Mouse (Mus musculus) intestine, embryonic 15.5 days (tissue): Measurements from ENCODE around the gene Tkfc. TPM values are rescaled to one million over a fixed set of nuclear protein-coding genes. Genes with fewer than 3 reads are reported as not detected.
A peak's percentile ranks its signal among the peaks of the same experiment; 100 is the strongest.

Source experiments
- ATAC-seq: fragments of 200-750 bp; cut with Nextera tagmentation; 2 replicates; pipeline ENCODE4 v1.8.0; 2017; ENCODE audit warnings: moderate TSS enrichment, moderate library complexity
- H3K27ac ChIP-seq: fragments of 300-500 bp; sonication (generic); 2 replicates; pipeline ENCODE4 v1.5.1; 2015; ENCODE audit warnings: mild to moderate bottlenecking, inconsistent platforms
- H3K27me3 ChIP-seq: fragments of 300-500 bp; sonication (generic); replicated peaks from 2 replicates; pipeline ENCODE4 v1.6.1; 2015; ENCODE audit warnings: inconsistent platforms
- H3K36me3 ChIP-seq: fragments of 300-500 bp; sonication (generic); 2 replicates; pipeline ENCODE4 v1.6.1; 2015; ENCODE audit warnings: inconsistent platforms
- H3K4me1 ChIP-seq: fragments of 300-500 bp; sonication (generic); replicated peaks from 2 replicates; pipeline ENCODE4 v1.6.1; 2015; ENCODE audit warnings: inconsistent platforms
- H3K4me2 ChIP-seq: fragments of 300-500 bp; sonication (generic); replicated peaks from 2 replicates; pipeline ENCODE4 v1.6.1; 2015; ENCODE audit warnings: mild to moderate bottlenecking, inconsistent platforms
- H3K4me3 ChIP-seq: fragments of 300-500 bp; sonication (generic); replicated peaks from 2 replicates; pipeline ENCODE4 v1.5.1; 2015; ENCODE audit warnings: inconsistent platforms
- H3K9ac ChIP-seq: fragments of 300-500 bp; sonication (generic); 2 replicates; pipeline ENCODE4 v1.6.1; 2015; ENCODE audit warnings: inconsistent platforms
- H3K9me3 ChIP-seq: fragments of 300-500 bp; sonication (generic); 2 replicates; pipeline ENCODE4 v1.6.1; 2016; ENCODE audit warnings: inconsistent platforms
- WGBS: fragments of 180-500 bp; shearing (Covaris S2); methylation state at CpG from one replicate; pipeline ENCODE4 v1.1.7; 2015; 5-methylcytosine and 5-hydroxymethylcytosine counted together
- polyA plus RNA-seq: library from polyadenylated mRNA; unstranded; fragments of >200 nt; fragmentation: Nextera tagmentation; extraction: Ambion mirVana; gene quantifications from 2 replicates; pipeline ENCODE4 v1.2.1, GENCODE M21; 2015

The Tkfc gene
- polyA plus RNA-seq, 1 experiment from 2014 or later: 36.3 TPM

DNA sequence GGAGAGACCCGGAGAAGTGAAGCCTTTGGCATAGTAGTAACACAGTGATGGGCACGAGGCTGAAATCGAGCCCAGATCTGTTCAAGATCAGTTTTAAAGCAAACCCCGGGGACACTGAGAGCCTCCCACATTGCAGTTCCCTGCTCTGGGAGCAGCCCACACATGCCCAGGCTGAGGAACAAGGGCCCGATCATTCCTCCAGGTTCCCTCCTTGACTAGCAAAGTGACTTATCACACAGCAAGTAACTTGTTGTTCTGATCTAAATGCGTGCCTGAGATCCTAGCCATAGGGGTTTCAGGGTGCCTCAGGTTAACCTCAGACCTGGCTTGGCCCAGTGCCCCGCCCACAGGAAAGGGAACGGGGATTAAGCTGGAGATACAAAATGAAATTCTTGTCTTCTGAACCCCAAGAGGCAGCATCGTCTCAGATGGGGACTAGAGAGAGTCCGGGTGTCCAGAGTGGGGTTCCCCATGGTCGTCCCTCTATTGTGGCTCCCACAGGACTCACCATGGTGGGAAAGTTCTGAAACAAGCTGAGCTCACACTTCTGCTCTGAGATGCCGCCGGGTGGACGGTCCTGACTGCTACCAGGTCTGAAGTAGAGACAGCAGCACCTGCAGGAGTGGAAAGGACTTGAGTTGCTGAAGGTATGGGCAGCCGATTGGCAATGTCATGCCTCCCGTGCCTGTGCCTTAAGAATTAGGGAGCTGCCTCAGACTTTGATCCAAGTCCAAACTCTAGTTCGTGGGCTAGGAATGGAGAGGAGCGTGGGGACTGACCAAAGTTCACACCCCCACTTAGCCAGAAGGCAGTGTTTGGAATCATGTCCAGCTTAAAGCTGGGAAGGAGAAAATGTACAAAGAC lies 1.6 kb downstream of the Tkfc start:
- Histone ChIP-seq H3K4me3 (peak overlapping the region; percentile 99), H3K27me3 (no peaks in the 10 kb centered on the region), H3K27ac (peak overlapping the region; percentile 93), H3K9me3 (no peaks in the 10 kb centered on the region), H3K36me3 (peaks cover 13% of the 10 kb centered on the region), H3K9ac (peak overlapping the region; percentile 63; the same call in 1 of the 2 replicates), H3K4me2 (peak overlapping the region; percentile 73), H3K4me1 (peaks cover 26% of the 10 kb centered on the region)
- no peak; the same call in 1 of the 2 replicates for ATAC-seq
- WGBS: 76% methylated on average over 18 of the region's 18 CpGs

DNA sequence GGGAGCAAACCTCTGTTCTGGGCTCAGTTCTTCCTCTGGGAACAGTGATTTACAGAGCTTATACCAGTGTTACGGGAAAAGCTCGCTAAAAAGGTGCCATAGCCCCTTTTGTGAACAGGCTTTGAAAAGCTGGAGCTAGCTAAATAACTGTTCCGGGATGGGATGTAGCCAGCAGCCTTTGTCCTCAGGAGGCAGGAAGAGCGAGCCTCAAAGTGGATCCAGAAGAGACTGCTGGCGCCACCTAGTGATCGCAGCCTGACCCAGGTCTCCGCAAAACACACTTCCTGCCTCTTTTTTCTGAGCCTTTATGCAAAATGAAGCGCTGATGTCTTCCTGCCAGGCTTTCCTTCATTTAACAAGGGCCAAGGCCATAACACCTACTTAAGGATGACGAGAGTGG lies 2.7 kb downstream of the Tkfc start:
- Histone ChIP-seq H3K27ac (peak overlapping the region; percentile 89), H3K4me2 (peak overlapping the region; percentile 73), H3K9me3 (no peaks in the 10 kb centered on the region), H3K27me3 (no peaks in the 10 kb centered on the region), H3K36me3 (0 out of 2 replicates have a peak, but pooled peaks cover 8% of the 10 kb centered on the region), H3K4me1 (peaks cover 26% of the 10 kb centered on the region), H3K4me3 (peak overlapping the region; percentile 28), H3K9ac (peak overlapping the region; percentile 44)
- peak; percentile 65 for ATAC-seq
- 3% methylated on average over 9 of the region's 9 CpGs for WGBS

DNA sequence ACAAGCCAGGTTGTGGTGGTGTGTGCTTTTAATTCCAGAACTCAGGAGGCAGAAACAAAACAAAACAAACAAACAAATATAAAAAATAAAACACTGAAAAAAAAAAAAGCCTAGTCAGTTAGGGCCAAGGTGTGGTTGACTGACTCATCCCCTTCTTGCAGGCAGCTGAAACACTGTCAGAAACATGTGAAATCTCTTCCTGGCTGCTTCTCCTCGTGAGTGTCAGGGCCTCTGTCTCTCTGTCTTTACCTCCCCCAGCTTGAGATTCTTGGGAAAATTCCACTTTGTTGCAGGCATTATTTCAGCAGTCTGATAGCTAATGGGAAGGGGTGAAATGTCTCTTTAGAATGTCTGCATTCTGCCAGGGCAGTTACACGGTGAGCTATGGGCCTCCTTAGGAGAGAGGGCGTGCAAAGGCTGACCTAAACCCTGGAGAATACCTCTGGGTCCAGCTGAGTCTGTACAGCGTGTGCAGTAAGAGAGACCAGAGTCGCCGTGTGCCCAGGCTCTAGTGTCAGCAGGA lies 3.1 kb downstream of the Tkfc start:
- H3K4me3 ChIP-seq: peak overlapping the region; percentile 28
- H3K27ac ChIP-seq: peak overlapping the region; percentile 89
- WGBS: 9% methylated on average over 6 of the region's 6 CpGs
- 0 out of 2 replicates have a peak, but pooled peaks cover 6% of the 10 kb centered on the region for H3K36me3 ChIP-seq
- no peaks in the 10 kb centered on the region for H3K9me3 ChIP-seq
- H3K4me2 ChIP-seq: peak overlapping the region; percentile 73
- no peaks in the 10 kb centered on the region for H3K27me3 ChIP-seq
- H3K9ac ChIP-seq: peak overlapping the region; percentile 44
- H3K4me1 ChIP-seq: peaks cover 26% of the 10 kb centered on the region
- ATAC-seq: peak; percentile 24; the same call in 1 of the 2 replicates

DNA sequence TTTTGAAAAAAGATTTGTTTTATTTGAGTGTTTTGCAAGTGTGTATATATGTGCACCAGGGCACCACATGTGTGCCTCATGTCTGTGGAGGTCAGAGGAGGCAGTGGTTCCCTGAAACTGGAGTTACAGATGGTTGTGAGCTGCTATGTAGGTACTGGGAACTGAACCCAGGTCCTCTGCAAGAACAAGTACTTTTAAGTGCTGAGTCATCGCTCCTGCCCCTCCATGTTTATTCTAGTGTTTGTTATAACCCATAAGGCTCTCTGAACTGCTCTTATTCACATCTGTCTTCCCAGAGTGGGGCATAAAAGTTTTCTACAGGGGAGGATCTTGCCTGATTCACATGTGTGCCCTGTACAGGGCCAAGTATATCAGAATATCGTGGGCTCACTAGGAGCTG lies 5.8 kb downstream of the Tkfc start:
- no peaks in the 10 kb centered on the region for H3K27me3 ChIP-seq
- H3K9me3 ChIP-seq: no peaks in the 10 kb centered on the region
- no peak overlapping the region for H3K4me3 ChIP-seq
- 86% methylated on average over 2 of the region's 2 CpGs for WGBS
- H3K9ac ChIP-seq: no peak overlapping the region
- H3K27ac ChIP-seq: no peak overlapping the region
- no peak overlapping the region for H3K4me2 ChIP-seq
- peaks cover 15% of the 10 kb centered on the region; the same call in 1 of the 2 replicates for H3K36me3 ChIP-seq
- H3K4me1 ChIP-seq: peaks cover 14% of the 10 kb centered on the region
- no peak for ATAC-seq

DNA sequence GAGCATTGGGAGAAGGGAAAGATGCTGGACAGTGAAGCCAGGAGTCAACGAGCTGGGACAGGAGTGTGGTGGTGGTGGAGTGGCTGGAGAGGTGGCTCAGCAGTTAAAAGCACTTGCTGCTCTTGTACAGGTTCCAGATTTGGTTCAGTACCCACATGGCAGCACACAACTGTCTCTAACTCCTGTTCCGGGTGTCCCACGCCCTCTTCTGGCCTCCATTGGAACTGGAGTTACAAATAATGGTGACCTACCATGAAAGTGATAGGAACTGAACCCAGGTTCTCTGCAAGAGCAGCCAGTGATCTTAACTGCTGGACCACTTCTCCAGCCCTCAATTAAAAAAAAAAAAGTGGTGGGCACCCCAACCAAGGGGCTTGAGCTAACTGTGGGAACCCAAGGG lies 7.3 kb downstream of the Tkfc start:
- 0 out of 2 replicates have a peak, but pooled peaks cover 8% of the 10 kb centered on the region for H3K4me1 ChIP-seq
- 42% methylated on average over 3 of the region's 3 CpGs for WGBS
- H3K9ac ChIP-seq: no peak overlapping the region
- H3K4me3 ChIP-seq: no peak overlapping the region
- ATAC-seq: no peak
- peaks cover 16% of the 10 kb centered on the region for H3K36me3 ChIP-seq
- H3K27me3 ChIP-seq: no peaks in the 10 kb centered on the region
- no peaks in the 10 kb centered on the region for H3K9me3 ChIP-seq
- H3K4me2 ChIP-seq: no peak overlapping the region
- no peak overlapping the region for H3K27ac ChIP-seq

DNA sequence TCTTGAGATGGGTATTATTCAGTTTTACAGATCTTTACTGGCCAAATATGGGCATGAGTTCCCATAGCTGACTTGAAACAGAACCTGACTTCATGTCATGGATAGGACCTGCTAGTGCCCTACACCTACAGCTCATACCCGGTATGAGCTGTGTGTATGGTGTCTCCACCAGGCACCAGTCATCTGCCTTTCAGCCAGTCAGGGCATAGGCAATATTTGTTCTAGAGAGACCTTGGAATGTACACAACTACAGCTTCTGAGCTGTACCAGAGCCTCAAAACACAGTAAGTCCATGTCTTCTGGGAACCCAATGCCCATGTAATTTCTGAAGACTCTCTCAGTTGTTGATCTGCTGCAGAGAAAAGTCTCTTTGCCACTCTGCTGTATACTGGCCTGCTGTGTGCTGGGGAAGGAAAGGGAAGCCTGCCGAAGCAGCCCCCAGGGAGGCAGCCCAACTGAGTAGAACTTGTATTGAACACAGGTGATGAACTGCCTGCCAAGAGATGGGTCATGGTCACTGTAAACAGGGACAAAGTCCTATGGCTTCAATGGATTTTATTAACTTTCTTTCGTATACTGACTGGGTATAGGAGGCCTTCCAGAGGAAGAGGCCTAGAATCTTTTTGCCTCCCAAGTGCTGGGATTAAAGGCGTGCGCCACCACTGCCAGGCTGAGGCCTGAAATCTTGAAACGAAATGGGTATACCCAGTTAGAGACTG lies 13.6 kb downstream of the Tkfc start:
- Histone ChIP-seq H3K9me3 (no peaks in the 10 kb centered on the region), H3K4me1 (no peaks in the 10 kb centered on the region), H3K4me3 (no peak overlapping the region), H3K4me2 (no peak overlapping the region), H3K9ac (no peak overlapping the region), H3K27me3 (no peaks in the 10 kb centered on the region), H3K36me3 (peaks cover 13% of the 10 kb centered on the region), H3K27ac (no peak overlapping the region)
- ATAC-seq: no peak
- WGBS: 85% methylated on average over 6 of the region's 6 CpGs

DNA sequence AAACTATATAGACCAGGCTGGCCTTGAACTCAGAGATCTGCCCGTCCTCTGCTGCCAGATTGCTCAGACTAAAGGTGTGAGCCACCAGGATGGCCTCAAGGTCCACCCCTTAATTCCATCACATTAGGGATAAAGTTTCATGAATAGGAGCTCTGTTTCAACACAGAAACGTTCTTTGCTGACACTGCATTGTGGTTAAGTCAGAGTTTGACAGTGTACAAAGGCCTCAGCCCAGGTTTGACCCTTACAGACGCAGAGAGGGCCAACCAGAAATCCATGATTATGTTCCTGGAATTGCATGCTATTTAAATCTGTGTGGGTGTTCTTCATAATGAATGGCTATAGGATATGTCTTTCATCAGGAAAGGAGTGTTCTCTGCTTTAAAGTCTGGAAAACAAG lies 15.2 kb downstream of the Tkfc start:
- 71% methylated on average over 3 of the region's 3 CpGs for WGBS
- Histone ChIP-seq H3K27me3 (no peaks in the 10 kb centered on the region), H3K36me3 (peaks cover 7% of the 10 kb centered on the region; the same call in 1 of the 2 replicates), H3K4me3 (no peak overlapping the region), H3K9me3 (no peaks in the 10 kb centered on the region), H3K4me1 (no peaks in the 10 kb centered on the region), H3K27ac (no peak overlapping the region), H3K4me2 (no peak overlapping the region), H3K9ac (no peak overlapping the region)
- no peak for ATAC-seq

DNA sequence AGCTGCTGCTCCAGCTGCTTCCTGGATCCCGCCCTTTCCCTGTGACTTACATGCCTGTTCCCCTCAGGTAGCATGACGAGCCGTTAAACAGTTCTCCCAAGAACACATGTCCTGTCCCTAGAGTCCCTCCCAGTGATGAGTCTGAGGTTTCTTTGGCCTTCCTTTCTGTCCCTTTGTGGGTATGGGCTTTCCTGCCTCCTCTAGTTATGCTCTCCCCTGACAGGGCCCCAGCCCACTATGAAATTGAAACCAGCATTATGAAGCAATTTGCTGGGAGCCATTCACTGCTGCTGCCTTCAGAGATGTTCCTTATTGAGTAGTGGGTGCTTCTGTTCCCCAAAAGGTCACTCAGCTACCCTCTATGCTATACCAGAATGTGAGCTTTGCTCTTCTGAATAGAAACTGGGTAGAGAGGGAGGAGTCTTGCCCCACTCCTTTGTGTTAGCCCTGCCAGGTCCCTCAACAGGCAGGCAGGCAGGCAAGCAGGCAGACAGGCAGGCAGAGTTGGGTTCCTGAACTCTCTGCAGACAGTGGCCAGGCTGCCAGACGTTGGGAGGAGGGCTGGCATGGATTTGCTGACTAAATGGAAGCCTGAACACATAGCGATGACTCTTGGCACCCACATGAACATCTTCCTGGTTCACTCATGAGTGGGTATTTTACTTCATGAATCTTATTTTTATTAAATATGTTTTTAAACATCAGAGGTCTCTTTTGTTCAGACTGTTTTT lies 16.2 kb downstream of the Tkfc start:
- Histone ChIP-seq H3K4me1 (no peaks in the 10 kb centered on the region), H3K4me3 (no peak overlapping the region), H3K27ac (no peak overlapping the region), H3K4me2 (no peak overlapping the region), H3K27me3 (no peaks in the 10 kb centered on the region), H3K9ac (no peak overlapping the region), H3K36me3 (peaks cover 7% of the 10 kb centered on the region; the same call in 1 of the 2 replicates), H3K9me3 (no peaks in the 10 kb centered on the region)
- 61% methylated on average over 5 of the region's 5 CpGs for WGBS
- ATAC-seq: no peak; the same call in 1 of the 2 replicates

DNA sequence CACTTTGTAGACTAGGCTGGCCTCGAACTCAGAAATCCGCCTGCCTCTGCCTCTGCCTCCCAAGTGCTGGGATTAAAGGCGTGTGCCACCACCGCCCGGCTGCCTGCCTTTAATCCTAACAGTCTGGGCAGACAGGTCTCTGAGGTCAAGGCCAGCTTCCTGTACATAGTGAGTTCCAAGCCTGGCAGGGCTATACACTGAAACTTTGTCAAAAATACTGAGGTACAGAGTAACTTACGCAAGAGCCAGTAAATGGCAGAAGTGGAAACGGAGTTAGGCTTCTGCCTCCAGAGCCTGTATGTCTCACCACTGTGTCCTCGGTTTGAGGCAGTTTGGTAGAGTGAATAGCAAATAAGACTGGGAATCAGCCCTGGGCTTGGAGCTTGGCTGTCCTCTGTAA lies 18.2 kb downstream of the Tkfc start:
- Histone ChIP-seq H3K4me3 (no peak overlapping the region), H3K27me3 (no peaks in the 10 kb centered on the region), H3K4me1 (no peaks in the 10 kb centered on the region), H3K9ac (no peak overlapping the region), H3K4me2 (no peak overlapping the region), H3K27ac (no peak overlapping the region), H3K9me3 (no peaks in the 10 kb centered on the region), H3K36me3 (peaks cover 4% of the 10 kb centered on the region; the same call in 1 of the 2 replicates)
- no peak for ATAC-seq
- WGBS: 84% methylated on average over 8 of the region's 8 CpGs

DNA sequence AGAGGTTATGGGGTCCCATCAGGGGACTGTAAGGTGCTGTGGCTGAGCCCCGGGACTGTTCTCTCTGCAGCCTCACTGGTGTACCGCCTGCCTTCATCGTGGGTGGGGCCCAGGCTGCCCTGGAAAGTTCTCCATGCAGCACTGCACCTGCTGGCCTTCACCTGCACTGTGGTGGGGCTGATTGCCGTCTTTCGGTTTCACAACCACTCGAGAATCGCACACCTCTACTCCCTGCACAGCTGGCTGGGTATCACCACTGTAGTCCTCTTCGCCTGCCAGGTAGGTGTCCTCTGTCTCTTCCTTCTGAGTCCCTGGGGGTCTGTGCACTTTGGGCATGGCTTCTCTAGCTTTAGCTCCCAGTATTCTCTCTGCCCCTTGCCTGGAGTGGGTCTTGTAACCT lies 20.3 kb downstream of the Tkfc start:
- no peaks in the 10 kb centered on the region for H3K27me3 ChIP-seq
- H3K9ac ChIP-seq: no peak overlapping the region
- H3K27ac ChIP-seq: no peak overlapping the region
- H3K4me2 ChIP-seq: no peak overlapping the region
- peaks cover 4% of the 10 kb centered on the region; the same call in 1 of the 2 replicates for H3K36me3 ChIP-seq
- no peaks in the 10 kb centered on the region for H3K4me1 ChIP-seq
- peak; percentile 85 for ATAC-seq
- H3K9me3 ChIP-seq: no peaks in the 10 kb centered on the region
- H3K4me3 ChIP-seq: no peak overlapping the region
- WGBS: 59% methylated on average over 8 of the region's 8 CpGs

DNA sequence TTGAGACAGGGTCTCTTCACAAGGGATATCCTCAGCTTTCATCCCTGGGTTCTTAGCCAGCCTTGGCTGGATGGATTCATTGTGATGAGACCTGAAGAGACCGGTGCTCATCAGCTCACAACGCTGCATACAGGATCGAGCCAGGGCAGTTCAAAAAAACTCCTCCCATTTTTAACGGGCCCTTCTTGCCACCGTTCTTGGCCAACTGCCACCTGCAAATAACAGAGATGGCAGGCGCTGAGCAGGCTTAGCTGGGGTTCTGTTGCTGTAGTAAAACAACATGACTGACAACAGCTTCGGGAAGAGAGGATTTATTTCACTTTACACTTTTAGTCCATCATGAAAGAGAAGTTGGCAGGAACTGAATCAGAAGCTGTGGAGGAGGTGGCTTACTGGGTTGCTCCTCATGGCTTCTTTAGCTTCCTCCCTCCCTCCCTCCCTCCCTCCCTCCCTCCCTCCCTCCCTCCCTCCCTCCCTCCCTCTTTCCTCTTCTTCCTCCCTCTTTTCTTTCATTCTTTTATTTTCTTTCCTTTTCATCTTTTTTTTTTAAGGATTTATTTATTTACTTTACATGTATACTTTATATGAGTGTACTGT lies 21.8 kb downstream of the Tkfc start:
- no peaks in the 10 kb centered on the region for H3K4me1 ChIP-seq
- H3K27ac ChIP-seq: no peak overlapping the region
- no peaks in the 10 kb centered on the region for H3K27me3 ChIP-seq
- H3K4me3 ChIP-seq: no peak overlapping the region
- no peak for ATAC-seq
- WGBS: 76% methylated on average over 7 of the region's 7 CpGs
- H3K4me2 ChIP-seq: no peak overlapping the region
- H3K9me3 ChIP-seq: no peaks in the 10 kb centered on the region
- no peak overlapping the region for H3K9ac ChIP-seq
- no peaks in the 10 kb centered on the region for H3K36me3 ChIP-seq
